Mouse (Mus musculus): ENCODE data around the gene Golph3l.
"Not testable (repeated sequence)": the region's sequence is repeated elsewhere in the genome, so short reads cannot be mapped to it uniquely, and the experiment has no call there.

The Golph3l gene

GRCm38 (mm10) chr3:95588604-95589086, at the start of gene Golph3l:
Gene Golph3l, plus strand, starts transcription at chr3:95588934.
- peak; percentile 93 for DNase-seq (ENCODE audit: low read depth, low spot score)

- DNase-seq (ENCODE audit: low read depth, low spot score) = no peak
These were observed 49.8 kb upstream of the Golph3l start for GRCm38 (mm10) chr3:95538936-95539335.

- no peak for DNase-seq (ENCODE audit: low read depth, low spot score)
These were observed 48.9 kb upstream of the Golph3l start for GRCm38 (mm10) chr3:95539837-95540236.

- DNase-seq (ENCODE audit: low read depth, low spot score) = not testable (repeated sequence)
These were observed 47.5 kb upstream of the Golph3l start for GRCm38 (mm10) chr3:95541186-95541585.

- DNase-seq (ENCODE audit: low read depth, low spot score) = no peak
These were observed 46.6 kb upstream of the Golph3l start for GRCm38 (mm10) chr3:95542171-95542570.

GRCm38 (mm10) chr3:95542981-95543380, 45.8 kb upstream of the Golph3l start:
- DNase-seq (ENCODE audit: low read depth, low spot score) = no peak

- no peak for DNase-seq (ENCODE audit: low read depth, low spot score)
These were observed 38.6 kb upstream of the Golph3l start for GRCm38 (mm10) chr3:95550176-95550575.

- no peak for DNase-seq (ENCODE audit: low read depth, low spot score)
These were observed 34.7 kb upstream of the Golph3l start for GRCm38 (mm10) chr3:95553986-95554385.

GRCm38 (mm10) chr3:95559437-95559836, 29.3 kb upstream of the Golph3l start, which contains the start of gene Hormad1:
Gene Hormad1, plus strand, starts transcription at chr3:95559677.
- DNase-seq (ENCODE audit: low read depth, low spot score) = no peak

- no peak for DNase-seq (ENCODE audit: low read depth, low spot score)
These were observed 28.0 kb upstream of the Golph3l start for GRCm38 (mm10) chr3:95560738-95561137.

GRCm38 (mm10) chr3:95561826-95562225, 26.9 kb upstream of the Golph3l start:
- DNase-seq (ENCODE audit: low read depth, low spot score) = no peak

- DNase-seq (ENCODE audit: low read depth, low spot score) = no peak
These were observed 19.1 kb upstream of the Golph3l start for GRCm38 (mm10) chr3:95569585-95569984.

- DNase-seq (ENCODE audit: low read depth, low spot score) = no peak
These were observed 755 bp upstream of the Golph3l start for GRCm38 (mm10) chr3:95587754-95588603.

GRCm38 (mm10) chr3:95598734-95599133, 10.0 kb downstream of the Golph3l start:
- DNase-seq (ENCODE audit: low read depth, low spot score) = no peak

- DNase-seq (ENCODE audit: low read depth, low spot score) = no peak
These were observed 12.6 kb downstream of the Golph3l start for GRCm38 (mm10) chr3:95601287-95601686.

GRCm38 (mm10) chr3:95606096-95606495, 17.4 kb downstream of the Golph3l start:
- DNase-seq (ENCODE audit: low read depth, low spot score) = no peak

GRCm38 (mm10) chr3:95609195-95609594, 20.5 kb downstream of the Golph3l start:
- DNase-seq (ENCODE audit: low read depth, low spot score) = no peak

- DNase-seq (ENCODE audit: low read depth, low spot score) = no peak
These were observed 25.3 kb downstream of the Golph3l start for GRCm38 (mm10) chr3:95613996-95614395.

GRCm38 (mm10) chr3:95618511-95618910, 29.8 kb downstream of the Golph3l start:
- no peak for DNase-seq (ENCODE audit: low read depth, low spot score)

GRCm38 (mm10) chr3:95621241-95621640, 32.5 kb downstream of the Golph3l start:
- DNase-seq (ENCODE audit: low read depth, low spot score) = no peak

GRCm38 (mm10) chr3:95622421-95622820, 33.7 kb downstream of the Golph3l start:
- not testable (repeated sequence) for DNase-seq (ENCODE audit: low read depth, low spot score)

- DNase-seq (ENCODE audit: low read depth, low spot score) = no peak
These were observed 34.8 kb downstream of the Golph3l start for GRCm38 (mm10) chr3:95623551-95623950.

- DNase-seq (ENCODE audit: low read depth, low spot score) = not testable (repeated sequence)
These were observed 35.3 kb downstream of the Golph3l start for GRCm38 (mm10) chr3:95623991-95624515.
